Mouse (Mus musculus) kidney, adult 2 months (tissue): Measurements from ENCODE around the gene Casp2.

Experiments
- CTCF ChIP-seq: fragments of 200-500 bp; conservative IDR thresholded peaks from 2 replicates; pipeline ENCODE4 v1.5.1; 2011; ENCODE audit warnings: low read depth, mild to moderate bottlenecking, control low read depth, low read length, moderate library complexity, mixed read lengths; ENCODE audit not compliant: insufficient read depth, insufficient read length
- POLR2A ChIP-seq: fragments of 200-500 bp; IDR thresholded peaks from one replicate; pipeline ENCODE4 v1.6.1; 2011; ENCODE audit warnings: low read depth, low read length, control low read depth

GRCm38 (mm10) chr6:42253103-42253502 lies 11.7 kb upstream of the Casp2 start:
- TF ChIP-seq CTCF (no peak), POLR2A (no peak)
